In genomic region chr8:123188841-123189240, GRCm38 (mm10) we compare ENCODE assay signal across 1 mouse cellular context.
TF ChIP-seq lines count a peak whose summit lies in the region.

No protein-coding gene starts in this region.

TF ChIP-seq in MEL, 35 proteins besides CTCF, POLR2A, EP300 and RAD21:
- TF ChIP-seq MYB (IDR thresholded peaks at IDR 0.05; ENCODE audit: low read depth, low read length) (no peak), HCFC1 (IDR thresholded peaks at IDR 0.05; ENCODE audit: low read depth, low read length) (no peak), USF1 (IDR thresholded peaks at IDR 0.05; ENCODE audit: low read depth, low read length) (no peak), KAT2A (conservative IDR thresholded peaks at IDR 0.05; ENCODE audit: low read depth, low read length) (no peak), MYC (IDR thresholded peaks at IDR 0.05; ENCODE audit: low read depth, low read length) (no peak), GABPA (IDR thresholded peaks at IDR 0.05; ENCODE audit: low read depth, low read length) (no peak), CHD1 (IDR thresholded peaks at IDR 0.05; ENCODE audit: low read depth, low read length) (no peak), GATA1 (IDR thresholded peaks at IDR 0.05; ENCODE audit: low read depth, low read length) (no peak)
TF ChIP-seq in MEL: peak in this region for 0.
